ENCODE assay signal across 20 mouse cellular contexts in the genomic region with DNA sequence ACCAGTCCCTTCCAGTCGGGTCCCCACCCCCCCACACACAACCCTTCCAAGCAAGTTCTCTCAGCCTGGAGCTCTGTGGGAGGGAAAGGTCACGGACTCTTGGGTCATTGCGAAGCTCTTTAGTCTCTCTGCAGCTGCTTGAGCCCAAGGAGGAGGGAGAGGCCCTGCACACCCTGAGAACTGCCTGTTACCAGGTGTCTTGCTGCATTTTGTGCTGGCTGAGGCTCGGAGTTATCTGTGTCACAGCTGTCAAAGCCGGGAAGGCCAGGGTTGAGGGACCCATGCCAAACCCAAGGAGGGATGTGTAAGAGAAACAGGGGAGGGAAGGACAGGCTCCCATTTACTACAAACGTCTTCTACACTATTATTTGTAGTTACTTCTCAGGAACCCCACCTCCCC.
DNase-seq lines count a peak whose midpoint lies in the region; ATAC-seq and TF ChIP-seq lines count a peak whose summit lies in the region.
"Had no signal": no experiment of that assay in that cellular context is flagged by ENCODE, and none has a peak within 500 bp of the region (broad histone marks: within the 10 kb centered on the region; RNA-seq: fewer than 3 reads in every experiment).

No protein-coding gene starts in this region.

- 25% methylated on average over 6 of the region's 6 CpGs for WGBS in lung, embryonic 15.5 days
- 55% methylated on average over 6 of the region's 6 CpGs for WGBS in embryonic facial prominence, embryonic 11.5 days

- TF ChIP-seq CTCF in gastrocnemius, adult 2 months (IDR thresholded peaks at IDR 0.05), result no peak

- no peak overlapping the region for H3K4me2 ChIP-seq in lung, embryonic 15.5 days
- H3K4me2 ChIP-seq in embryonic facial prominence, embryonic 11.5 days (ENCODE audit: low read depth, low read length), result no peak overlapping the region
- H3K4me2 ChIP-seq: embryonic facial prominence, embryonic 12.5 days; heart, embryonic 13.5 days; hindbrain, embryonic 13.5 days; intestine, embryonic 15.5 days; lung, embryonic 14.5 days; neural tube, embryonic 15.5 days had no signal

- H3K4me1 ChIP-seq in lung, embryonic 15.5 days, result peaks cover 23% of the 10 kb centered on the region
- H3K4me1 ChIP-seq in embryonic facial prominence, embryonic 11.5 days (ENCODE audit: control insufficient read depth, insufficient read depth, low read length), result peaks cover 2% of the 10 kb centered on the region; the same call in 1 of the 2 replicates
- H3K4me1 ChIP-seq: hindbrain, embryonic 13.5 days had no signal

- peak; percentile 32 for DNase-seq in gastrocnemius, adult 2 months
- no peak for DNase-seq in gastrocnemius, adult 8-10 months (ENCODE audit: low spot score in 2 of 2)
- no peak for DNase-seq in lung, postnatal 4 days
- no peak for DNase-seq in embryonic facial prominence, embryonic 11.5 days (ENCODE audit: low spot score)
- peak; percentile 59 for DNase-seq in testis, postnatal 10 days (ENCODE audit: low spot score)
- DNase-seq in left cerebral cortex, postnatal 10 days (ENCODE audit: extremely low spot score in 1 of 2, low spot score in 2 of 2), result no peak
- DNase-seq: cerebellum, postnatal 14 days; kidney, postnatal 14 days; layer of hippocampus, adult 9-11 months; liver; lung, embryonic 14.5 days; right cerebral cortex, adult 18-20 months had no signal

- peak; percentile 15; the same call in 1 of the 2 replicates for ATAC-seq in lung, embryonic 15.5 days (ENCODE audit: borderline replicate concordance, extremely low read depth, low FRiP score, low TSS enrichment)
- ATAC-seq in embryonic facial prominence, embryonic 11.5 days (replicated peaks; ENCODE audit: insufficient number of reproducible peaks, low FRiP score, low TSS enrichment, low read depth), result no peak
- ATAC-seq in erythroblast, adult 5-6 weeks (replicated peaks; ENCODE audit: low FRiP score, poor library complexity, severe bottlenecking), result no peak
- ATAC-seq: intestine, embryonic 15.5 days had no signal

- no peaks in the 10 kb centered on the region for H3K27me3 ChIP-seq in lung, embryonic 15.5 days
- no peaks in the 10 kb centered on the region for H3K27me3 ChIP-seq in embryonic facial prominence, embryonic 11.5 days (ENCODE audit: control insufficient read depth, insufficient read depth, low read length)
- H3K27me3 ChIP-seq: embryonic facial prominence, embryonic 12.5 days; hindbrain, embryonic 13.5 days; intestine, embryonic 15.5 days; neural tube, embryonic 15.5 days had no signal

- H3K4me3 ChIP-seq in gastrocnemius, adult 2 months, result no peak overlapping the region
- H3K4me3 ChIP-seq in lung, embryonic 15.5 days, result no peak overlapping the region
- no peak overlapping the region for H3K4me3 ChIP-seq in embryonic facial prominence, embryonic 11.5 days (ENCODE audit: low read depth, low read length)
- H3K4me3 ChIP-seq: embryonic facial prominence, embryonic 12.5 days; forebrain, embryonic 10.5 days; heart, embryonic 13.5 days; hindbrain, embryonic 13.5 days; intestine, embryonic 15.5 days; neural tube, embryonic 15.5 days had no signal

- no peaks in the 10 kb centered on the region for H3K36me3 ChIP-seq in lung, embryonic 15.5 days
- no peaks in the 10 kb centered on the region for H3K36me3 ChIP-seq in embryonic facial prominence, embryonic 11.5 days (replicated peaks; ENCODE audit: control insufficient read depth, insufficient read depth, low read depth, low read length)
- H3K36me3 ChIP-seq: embryonic facial prominence, embryonic 12.5 days; forebrain, embryonic 10.5 days; heart, embryonic 13.5 days; hindbrain, embryonic 13.5 days; intestine, embryonic 15.5 days; neural tube, embryonic 15.5 days had no signal

- intact Hi-C loops in gastrocnemius, adult 2 months (cut with DNase I), result no loop called here
- intact Hi-C loops in left cerebral cortex, postnatal 10 days (cut with DNase I), result no loop called here

- no peak overlapping the region for H3K9ac ChIP-seq in lung, embryonic 15.5 days
- no peak overlapping the region for H3K9ac ChIP-seq in embryonic facial prominence, embryonic 11.5 days (replicated peaks; ENCODE audit: low read length)
- H3K9ac ChIP-seq: embryonic facial prominence, embryonic 12.5 days; heart, embryonic 13.5 days; hindbrain, embryonic 13.5 days; intestine, embryonic 15.5 days; lung, embryonic 14.5 days; neural tube, embryonic 15.5 days had no signal

- no peaks in the 10 kb centered on the region for H3K9me3 ChIP-seq in lung, embryonic 15.5 days
- no peaks in the 10 kb centered on the region for H3K9me3 ChIP-seq in embryonic facial prominence, embryonic 11.5 days (replicated peaks; ENCODE audit: control insufficient read depth, low read length)
- H3K9me3 ChIP-seq: embryonic facial prominence, embryonic 12.5 days; forebrain, embryonic 10.5 days; heart, embryonic 13.5 days; hindbrain, embryonic 13.5 days; intestine, embryonic 15.5 days; neural tube, embryonic 15.5 days had no signal

- H3K27ac ChIP-seq in gastrocnemius, adult 2 months, result no peak overlapping the region
- no peak overlapping the region for H3K27ac ChIP-seq in lung, embryonic 15.5 days
- 0 out of 2 replicates have a peak overlapping the region, but pooled peaks have one; percentile 24 for H3K27ac ChIP-seq in embryonic facial prominence, embryonic 11.5 days (replicated peaks; ENCODE audit: low read depth, low read length)
- H3K27ac ChIP-seq: embryonic facial prominence, embryonic 12.5 days; forebrain, embryonic 10.5 days; heart, embryonic 13.5 days; hindbrain, embryonic 13.5 days; intestine, embryonic 15.5 days; neural tube, embryonic 15.5 days had no signal

Comparison
In these comparisons a context has a peak if more than half of its experiments do, and no peak if none do; other contexts are left out.
1. DNase-seq: peak in gastrocnemius, adult 2 months (single experiment) and testis, postnatal 10 days (single experiment); none in gastrocnemius, adult 8-10 months (0 of 2), lung, postnatal 4 days (0 of 2), embryonic facial prominence, embryonic 11.5 days (single experiment) and left cerebral cortex, postnatal 10 days (0 of 2).